Mouse (Mus musculus): ENCODE results near the gene Dusp6. TPM values are rescaled to one million over a fixed set of nuclear protein-coding genes. Genes with fewer than 3 reads are reported as not detected.

Dusp6 gene
- polyA plus RNA-seq, 1 experiment: 5.1 TPM

DNA sequence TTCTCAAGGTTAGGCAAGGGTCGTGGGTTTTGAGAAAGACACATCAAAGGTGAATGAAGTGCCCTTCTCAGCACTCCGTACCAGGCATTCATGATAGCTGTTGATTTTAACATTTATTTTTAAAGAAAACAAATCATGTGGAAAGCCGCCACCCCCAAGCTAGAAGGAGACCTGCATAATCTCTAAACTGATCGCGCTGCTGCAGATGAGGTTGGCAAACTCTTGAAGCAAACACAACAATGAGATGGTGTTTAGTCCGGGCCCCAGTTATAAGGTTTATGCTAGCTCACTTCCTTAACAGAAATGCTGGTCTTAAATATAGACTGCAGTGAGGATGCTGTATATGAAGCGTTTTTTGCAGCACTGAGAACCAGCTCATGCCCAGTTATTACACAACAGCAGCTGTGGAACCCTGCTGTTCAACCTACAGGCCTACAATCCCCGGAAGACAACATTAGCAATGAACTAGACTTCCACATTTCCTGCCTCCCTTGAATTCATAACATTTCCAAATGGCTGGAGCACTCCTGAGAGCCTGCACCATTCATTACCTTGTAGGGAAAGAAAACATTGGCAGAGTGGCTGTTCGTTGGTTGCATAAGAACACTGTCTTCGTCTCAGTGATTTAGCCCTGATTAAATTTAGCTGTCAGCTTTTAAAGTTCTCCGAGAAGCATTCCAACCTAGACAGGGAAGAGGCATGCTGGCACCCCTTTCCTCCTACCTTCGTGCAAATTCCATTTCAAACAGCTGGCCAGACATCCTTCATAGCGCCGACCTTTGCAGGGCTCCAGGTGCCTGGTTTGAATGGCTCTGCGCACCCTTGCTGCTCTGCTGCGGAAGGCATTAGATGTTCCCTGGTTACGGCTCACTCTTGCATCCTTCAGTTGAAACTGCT, 34.8 kb upstream of the Dusp6 start:
- no peaks in the 10 kb centered on the region for H3K36me3 ChIP-seq (ENCODE audit: control insufficient read depth, insufficient read depth, low read length)
- H3K4me1 ChIP-seq (ENCODE audit: control insufficient read depth, insufficient read depth, low read length): peaks cover 7% of the 10 kb centered on the region
- TF ChIP-seq POLR2A (IDR thresholded peaks at IDR 0.05; ENCODE audit: control insufficient read depth, low read depth, low read length): no peak
- no peak for TF ChIP-seq CTCF (IDR thresholded peaks at IDR 0.05; ENCODE audit: control insufficient read depth, insufficient read depth, insufficient replicate concordance, low read depth, low read length)
- H3K27ac ChIP-seq (ENCODE audit: control insufficient read depth, insufficient read depth, low read depth, low read length): peak overlapping the region; percentile 68
- no peak overlapping the region for H3K4me3 ChIP-seq (ENCODE audit: control insufficient read depth, low read depth, low read length)
- no peaks in the 10 kb centered on the region for H3K27me3 ChIP-seq (ENCODE audit: control insufficient read depth, insufficient read depth, low read length)

- Histone ChIP-seq H3K36me3 (ENCODE audit: control insufficient read depth, insufficient read depth, low read length) (no peaks in the 10 kb centered on the region), H3K27me3 (ENCODE audit: control insufficient read depth, insufficient read depth, low read length) (no peaks in the 10 kb centered on the region), H3K4me3 (ENCODE audit: control insufficient read depth, low read depth, low read length) (no peak overlapping the region), H3K4me1 (ENCODE audit: control insufficient read depth, insufficient read depth, low read length) (peaks cover 7% of the 10 kb centered on the region), H3K27ac (ENCODE audit: control insufficient read depth, insufficient read depth, low read depth, low read length) (no peak overlapping the region; the same call in none of the 2 replicates)
- TF ChIP-seq POLR2A (IDR thresholded peaks at IDR 0.05; ENCODE audit: control insufficient read depth, low read depth, low read length) (no peak), CTCF (IDR thresholded peaks at IDR 0.05; ENCODE audit: control insufficient read depth, insufficient read depth, insufficient replicate concordance, low read depth, low read length) (no peak)
Measured at GRCm38 (mm10) chr10:99229031-99229684, 33.9 kb upstream of the Dusp6 start.

DNA sequence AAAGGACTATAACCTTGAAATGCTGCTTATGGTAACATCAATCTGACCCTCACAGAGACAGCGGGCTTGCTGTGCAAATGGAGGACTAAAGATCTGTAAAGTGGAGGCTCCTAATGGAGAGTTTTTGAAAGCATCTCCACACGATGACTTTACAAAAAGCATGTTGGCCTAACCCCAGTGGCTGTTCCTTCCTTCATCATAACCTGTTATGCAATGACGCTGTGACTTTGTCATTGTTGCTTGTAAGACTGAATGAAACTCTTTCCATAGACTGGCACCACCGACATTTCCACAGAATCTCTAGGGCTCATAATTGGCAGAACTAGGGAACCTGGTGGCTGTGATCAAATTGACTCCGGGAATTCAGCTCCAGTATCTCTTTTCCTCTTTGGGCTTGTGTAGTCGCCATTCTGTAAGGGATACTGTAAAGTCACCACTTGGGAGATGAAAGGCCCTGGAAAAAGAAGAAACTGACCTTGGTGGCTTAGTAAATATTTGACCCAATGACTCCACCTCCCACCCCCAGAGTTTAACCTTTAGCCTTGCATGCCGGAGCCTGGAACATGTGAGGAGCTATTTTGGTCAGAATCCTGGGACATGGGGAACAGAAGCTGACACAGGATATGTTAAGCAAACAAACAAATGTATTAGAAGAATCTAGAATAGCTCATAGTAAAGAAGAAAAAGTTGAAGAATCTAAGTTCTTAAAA, 30.4 kb upstream of the Dusp6 start:
- no peaks in the 10 kb centered on the region for H3K27me3 ChIP-seq (ENCODE audit: control insufficient read depth, insufficient read depth, low read length)
- TF ChIP-seq POLR2A (IDR thresholded peaks at IDR 0.05; ENCODE audit: control insufficient read depth, low read depth, low read length) (no peak), CTCF (IDR thresholded peaks at IDR 0.05; ENCODE audit: control insufficient read depth, insufficient read depth, insufficient replicate concordance, low read depth, low read length) (no peak)
- no peaks in the 10 kb centered on the region for H3K36me3 ChIP-seq (ENCODE audit: control insufficient read depth, insufficient read depth, low read length)
- no peak overlapping the region for H3K27ac ChIP-seq (ENCODE audit: control insufficient read depth, insufficient read depth, low read depth, low read length)
- H3K4me3 ChIP-seq (ENCODE audit: control insufficient read depth, low read depth, low read length): no peak overlapping the region
- peaks cover 7% of the 10 kb centered on the region for H3K4me1 ChIP-seq (ENCODE audit: control insufficient read depth, insufficient read depth, low read length)

DNA sequence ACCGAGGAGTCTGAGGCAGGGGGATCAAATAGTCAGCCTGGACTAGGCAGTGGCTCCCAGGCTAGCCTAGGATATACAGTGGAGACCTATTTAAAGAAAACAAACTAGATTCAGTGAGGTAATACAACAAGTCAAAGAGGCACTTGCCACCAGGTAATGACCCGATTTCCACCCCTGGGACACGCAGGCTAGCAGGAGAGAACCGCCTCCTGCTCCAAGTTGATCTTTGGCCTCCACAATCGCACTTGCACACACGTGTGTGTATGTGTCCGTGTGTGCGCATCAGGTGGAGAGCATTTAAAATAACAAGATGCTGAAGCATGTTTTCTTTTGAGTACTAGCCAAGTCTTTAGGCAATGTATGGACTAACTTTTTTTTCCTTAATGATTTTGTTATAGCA, 28.7 kb upstream of the Dusp6 start:
- H3K4me3 ChIP-seq (ENCODE audit: control insufficient read depth, low read depth, low read length): no peak overlapping the region
- TF ChIP-seq POLR2A (IDR thresholded peaks at IDR 0.05; ENCODE audit: control insufficient read depth, low read depth, low read length) (no peak), CTCF (IDR thresholded peaks at IDR 0.05; ENCODE audit: control insufficient read depth, insufficient read depth, insufficient replicate concordance, low read depth, low read length) (no peak)
- H3K4me1 ChIP-seq (ENCODE audit: control insufficient read depth, insufficient read depth, low read length): no peaks in the 10 kb centered on the region
- no peaks in the 10 kb centered on the region for H3K27me3 ChIP-seq (ENCODE audit: control insufficient read depth, insufficient read depth, low read length)
- H3K27ac ChIP-seq (ENCODE audit: control insufficient read depth, insufficient read depth, low read depth, low read length): no peak overlapping the region
- no peaks in the 10 kb centered on the region for H3K36me3 ChIP-seq (ENCODE audit: control insufficient read depth, insufficient read depth, low read length)

DNA sequence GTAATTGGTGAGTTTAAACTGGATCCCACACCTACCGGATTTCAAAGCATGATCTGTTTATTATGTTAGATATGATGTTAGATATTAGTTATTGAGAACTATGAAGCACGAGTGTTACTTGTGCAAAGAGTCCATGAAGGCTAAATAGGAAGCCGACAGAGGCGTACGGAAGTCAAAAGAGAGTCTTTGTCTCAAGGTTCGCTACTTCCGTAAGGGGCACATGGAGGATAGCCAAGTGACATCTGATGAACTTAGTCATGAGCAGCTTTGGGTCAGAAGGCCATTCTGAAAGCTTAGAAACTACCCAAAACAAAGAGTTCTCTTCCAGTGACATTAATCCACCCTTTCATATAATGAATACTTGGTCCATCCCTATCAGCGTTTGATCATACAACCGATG, 27.9 kb upstream of the Dusp6 start:
- no peaks in the 10 kb centered on the region for H3K27me3 ChIP-seq (ENCODE audit: control insufficient read depth, insufficient read depth, low read length)
- no peaks in the 10 kb centered on the region for H3K4me1 ChIP-seq (ENCODE audit: control insufficient read depth, insufficient read depth, low read length)
- H3K4me3 ChIP-seq (ENCODE audit: control insufficient read depth, low read depth, low read length): no peak overlapping the region
- TF ChIP-seq CTCF (IDR thresholded peaks at IDR 0.05; ENCODE audit: control insufficient read depth, insufficient read depth, insufficient replicate concordance, low read depth, low read length) (no peak), POLR2A (IDR thresholded peaks at IDR 0.05; ENCODE audit: control insufficient read depth, low read depth, low read length) (no peak)
- no peak overlapping the region for H3K27ac ChIP-seq (ENCODE audit: control insufficient read depth, insufficient read depth, low read depth, low read length)
- no peaks in the 10 kb centered on the region for H3K36me3 ChIP-seq (ENCODE audit: control insufficient read depth, insufficient read depth, low read length)

- H3K27ac ChIP-seq (ENCODE audit: control insufficient read depth, insufficient read depth, low read depth, low read length): no peak overlapping the region
- peaks cover 7% of the 10 kb centered on the region for H3K4me1 ChIP-seq (ENCODE audit: control insufficient read depth, insufficient read depth, low read length)
- no peaks in the 10 kb centered on the region for H3K27me3 ChIP-seq (ENCODE audit: control insufficient read depth, insufficient read depth, low read length)
- no peak overlapping the region for H3K4me3 ChIP-seq (ENCODE audit: control insufficient read depth, low read depth, low read length)
- no peak for TF ChIP-seq POLR2A (IDR thresholded peaks at IDR 0.05; ENCODE audit: control insufficient read depth, low read depth, low read length)
- TF ChIP-seq CTCF (IDR thresholded peaks at IDR 0.05; ENCODE audit: control insufficient read depth, insufficient read depth, insufficient replicate concordance, low read depth, low read length): no peak
- H3K36me3 ChIP-seq (ENCODE audit: control insufficient read depth, insufficient read depth, low read length): no peaks in the 10 kb centered on the region
Measured at GRCm38 (mm10) chr10:99237205-99237832, 25.7 kb upstream of the Dusp6 start.
